Mouse (Mus musculus) testis, adult 2 months (tissue): Measurements from ENCODE around the gene Vegfd.

Experiments
- CTCF ChIP-seq: fragments of 200-500 bp; IDR thresholded peaks from 2 replicates; pipeline ENCODE4 v1.5.1; 2012; ENCODE audit warnings: low read depth, mild to moderate bottlenecking, inconsistent platforms, low read length, moderate library complexity; ENCODE audit not compliant: control insufficient read depth, insufficient read depth, insufficient replicate concordance
- POLR2A ChIP-seq: fragments of 200-500 bp; IDR thresholded peaks from 2 replicates; pipeline ENCODE4 v1.6.1; 2012; ENCODE audit warnings: low read depth, mild to moderate bottlenecking, inconsistent platforms, low read length, moderate library complexity; ENCODE audit not compliant: control insufficient read depth

DNA sequence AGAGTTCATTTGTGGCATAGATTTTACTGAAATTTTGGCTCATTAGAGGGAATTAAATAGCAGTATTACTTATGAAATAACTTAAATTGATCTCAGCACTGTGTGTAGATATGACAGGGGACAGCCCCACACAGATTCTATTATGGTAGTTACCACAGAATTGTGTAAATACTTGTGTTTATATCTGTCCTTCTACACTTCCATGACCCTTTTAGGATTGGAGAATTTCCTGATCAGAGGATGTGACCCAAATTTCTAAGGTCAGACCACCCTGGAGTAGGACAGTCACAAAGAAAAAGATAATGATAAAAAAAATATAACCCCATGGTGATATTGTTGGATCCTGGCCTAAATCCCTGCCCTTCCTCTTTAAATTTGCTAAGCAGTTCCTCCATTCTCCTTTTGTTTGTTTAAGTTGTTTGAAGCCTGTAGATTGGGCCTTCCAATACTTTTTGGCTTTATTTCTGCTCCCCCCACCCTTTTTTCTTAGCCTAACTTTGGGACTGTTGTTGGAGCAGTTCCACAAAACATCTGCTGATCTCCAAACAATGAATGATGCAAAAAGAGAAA lies 32.0 kb downstream of the Vegfd start:
- TF ChIP-seq POLR2A (no peak), CTCF (no peak)
